ENCODE assay signal across 9 mouse cellular contexts in the genomic region with DNA sequence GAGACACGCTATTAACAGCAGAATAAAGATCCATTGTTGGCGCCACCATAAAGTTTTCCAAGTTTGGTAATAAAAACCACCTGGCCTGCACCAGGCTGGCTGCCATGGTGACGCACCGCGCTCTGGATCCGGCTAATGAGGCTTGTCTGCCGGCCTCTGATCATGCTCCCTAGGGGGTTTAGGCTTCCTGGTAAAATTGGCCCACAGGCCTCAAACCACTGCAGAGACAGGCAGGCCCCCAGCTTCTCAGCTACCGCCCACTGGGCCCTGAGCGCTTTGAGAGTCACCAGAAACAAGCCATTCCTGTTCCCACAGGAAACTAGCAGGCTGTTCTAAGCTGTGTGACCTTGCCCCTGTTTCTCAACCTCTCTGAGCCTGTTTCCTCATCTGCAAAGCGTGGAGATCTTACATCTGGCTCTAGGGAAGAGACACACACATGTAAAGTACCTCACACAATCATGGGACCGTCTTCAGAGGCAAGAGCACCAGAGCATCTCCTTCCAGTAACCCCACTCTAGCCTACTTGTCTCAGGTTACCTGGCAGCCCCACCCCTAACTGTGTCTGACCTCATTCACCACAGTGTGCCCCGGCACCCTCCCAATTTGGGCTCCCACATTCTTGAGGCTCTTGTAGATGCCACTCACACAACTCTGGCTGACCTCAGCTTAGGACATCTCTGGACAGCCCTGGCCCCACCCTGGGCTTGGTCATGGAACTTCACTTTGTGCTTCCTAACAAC.
DNase-seq lines count a peak whose midpoint lies in the region; ATAC-seq and TF ChIP-seq lines count a peak whose summit lies in the region.
"Had no signal": no experiment of that assay in that cellular context is flagged by ENCODE, and none has a peak within 500 bp of the region (broad histone marks: within the 10 kb centered on the region; RNA-seq: fewer than 3 reads in every experiment).

No protein-coding gene starts in this region.

- no peaks in the 10 kb centered on the region for H3K9me3 ChIP-seq in kidney, embryonic 14.5 days (ENCODE audit: control insufficient read depth, low read length)
- no peaks in the 10 kb centered on the region for H3K9me3 ChIP-seq in neural tube, embryonic 12.5 days
- H3K9me3 ChIP-seq: lung, embryonic 15.5 days had no signal

- peaks cover 13% of the 10 kb centered on the region for H3K4me1 ChIP-seq in kidney, embryonic 14.5 days (ENCODE audit: control insufficient read depth, insufficient read depth, low read length)
- peaks cover 31% of the 10 kb centered on the region for H3K4me1 ChIP-seq in neural tube, embryonic 12.5 days
- peaks cover 5% of the 10 kb centered on the region; the same call in 1 of the 2 replicates for H3K4me1 ChIP-seq in thymus, adult 2 months (replicated peaks; ENCODE audit: control insufficient read depth, insufficient read depth, low read length)
- H3K4me1 ChIP-seq: lung, embryonic 15.5 days had no signal

- H3ac ChIP-seq in C2C12 (ENCODE audit: control insufficient read depth, insufficient read length, low read depth), result no peak overlapping the region

- no peaks in the 10 kb centered on the region for H3K36me3 ChIP-seq in C2C12 (ENCODE audit: control insufficient read depth, insufficient read depth)
- no peaks in the 10 kb centered on the region for H3K36me3 ChIP-seq in kidney, embryonic 14.5 days (ENCODE audit: control insufficient read depth, insufficient read depth, low read length)
- H3K36me3 ChIP-seq in neural tube, embryonic 12.5 days, result no peaks in the 10 kb centered on the region
- H3K36me3 ChIP-seq in thymus, adult 2 months (ENCODE audit: control insufficient read depth, insufficient read depth, low read length), result no peaks in the 10 kb centered on the region
- H3K36me3 ChIP-seq: lung, embryonic 15.5 days had no signal

- 10% methylated on average over 12 of the region's 12 CpGs for WGBS in kidney, embryonic 14.5 days
- WGBS in neural tube, embryonic 12.5 days, result 13% methylated on average over 12 of the region's 12 CpGs
- 61% methylated on average over 12 of the region's 12 CpGs for WGBS in thymus, adult 2 months

- TF ChIP-seq CTCF in C2C12 (IDR thresholded peaks at IDR 0.05; ENCODE audit: control insufficient read depth, insufficient read depth, insufficient read length), result no peak
- no peak for TF ChIP-seq CTCF in thymus, adult 2 months (IDR thresholded peaks at IDR 0.05; ENCODE audit: borderline replicate concordance, control insufficient read depth, extremely low read depth, insufficient read depth, low read length, poor library complexity)

- peak; percentile 41 for DNase-seq in adrenal gland, adult 2 months
- DNase-seq in adrenal gland, postnatal 4 days (ENCODE audit: low spot score in 2 of 2), result no peak
- peak; percentile 95 for DNase-seq in forelimb bud, embryonic 11.5 days (ENCODE audit: low read depth, low spot score)
- DNase-seq in natural killer cell, adult 2 months (ENCODE audit: low spot score in 2 of 2), result no peak
- no peak for DNase-seq in thymus, adult 2 months

- H3K27me3 ChIP-seq in C2C12 (ENCODE audit: control insufficient read depth, insufficient read depth, insufficient read length), result no peaks in the 10 kb centered on the region
- no peaks in the 10 kb centered on the region; the same call in 1 of the 2 replicates for H3K27me3 ChIP-seq in kidney, embryonic 14.5 days (ENCODE audit: control insufficient read depth, insufficient read depth, low read length)
- H3K27me3 ChIP-seq in neural tube, embryonic 12.5 days (replicated peaks), result peaks cover 28% of the 10 kb centered on the region
- no peaks in the 10 kb centered on the region for H3K27me3 ChIP-seq in thymus, adult 2 months (ENCODE audit: control insufficient read depth, insufficient read depth, low read length)
- H3K27me3 ChIP-seq: lung, embryonic 15.5 days had no signal

- no peak overlapping the region for H3K4me3 ChIP-seq in C2C12 (ENCODE audit: insufficient read depth, poor library complexity, severe bottlenecking)
- H3K4me3 ChIP-seq in kidney, embryonic 14.5 days (ENCODE audit: low read length), result no peak overlapping the region
- no peak overlapping the region for H3K4me3 ChIP-seq in neural tube, embryonic 12.5 days
- H3K4me3 ChIP-seq in thymus, adult 2 months (ENCODE audit: control insufficient read depth, insufficient read depth, low read length), result no peak overlapping the region
- H3K4me3 ChIP-seq: lung, embryonic 15.5 days had no signal

- H3K9ac ChIP-seq in kidney, embryonic 14.5 days (ENCODE audit: low read depth, low read length), result no peak overlapping the region
- H3K9ac ChIP-seq in neural tube, embryonic 12.5 days, result no peak overlapping the region
- H3K9ac ChIP-seq: lung, embryonic 15.5 days had no signal

- ATAC-seq in kidney, embryonic 14.5 days (ENCODE audit: low FRiP score, low TSS enrichment), result peak; percentile 77
- ATAC-seq in neural tube, embryonic 12.5 days (ENCODE audit: low FRiP score, low read depth), result peak; percentile 58

- no peak for TF ChIP-seq POLR2A in thymus, adult 2 months (IDR thresholded peaks at IDR 0.05; ENCODE audit: control insufficient read depth, extremely low read depth, insufficient read depth, low read length, poor library complexity)

- no peaks in the 10 kb centered on the region for H3K79me3 ChIP-seq in C2C12 (ENCODE audit: low read depth)

- no peak overlapping the region for H3K4me2 ChIP-seq in kidney, embryonic 14.5 days (replicated peaks; ENCODE audit: low read depth, low read length)
- no peak overlapping the region for H3K4me2 ChIP-seq in neural tube, embryonic 12.5 days (replicated peaks)
- H3K4me2 ChIP-seq: lung, embryonic 15.5 days had no signal

- no peaks in the 10 kb centered on the region for H3K79me2 ChIP-seq in C2C12 (ENCODE audit: control insufficient read depth, insufficient read depth)

- H3K27ac ChIP-seq in kidney, embryonic 14.5 days (ENCODE audit: low read depth, low read length), result peak overlapping the region; percentile 32; the same call in 1 of the 2 replicates
- no peak overlapping the region for H3K27ac ChIP-seq in neural tube, embryonic 12.5 days
- no peak overlapping the region for H3K27ac ChIP-seq in thymus, adult 2 months (ENCODE audit: control insufficient read depth, insufficient read depth, low read length)
- H3K27ac ChIP-seq: lung, embryonic 15.5 days had no signal

TF ChIP-seq in C2C12, 6 proteins besides CTCF, POLR2A, EP300 and RAD21:
- TF ChIP-seq FOSL1 (IDR thresholded peaks at IDR 0.05; ENCODE audit: insufficient read depth, low read length, poor library complexity, severe bottlenecking), result no peak
- peak; percentile 51 for TF ChIP-seq MYOD1 (IDR thresholded peaks at IDR 0.05; ENCODE audit: control insufficient read depth, insufficient read length, low read depth)
- TF ChIP-seq CEBPB (IDR thresholded peaks at IDR 0.05; ENCODE audit: low read depth), result no peak
- TF ChIP-seq MAX (IDR thresholded peaks at IDR 0.05), result peak; percentile 8

Comparison
In these comparisons a context has a peak if more than half of its experiments do, and no peak if none do; other contexts are left out.
1. DNase-seq: peak in adrenal gland, adult 2 months (single experiment) and forelimb bud, embryonic 11.5 days (single experiment); none in adrenal gland, postnatal 4 days (0 of 2), natural killer cell, adult 2 months (0 of 2) and thymus, adult 2 months (single experiment).